Mouse (Mus musculus) T-helper 2 cell (primary cell): ENCODE results near the gene Ube3c.

ENCODE experiments used
- in situ Hi-C: fragments of 300-600 bp; cut with MboI, MseI; formaldehyde crosslinking; loops from one replicate; pipeline ENCODE4 v1.15.1; 2025; ENCODE audit warnings: high pct_unique_total_duplicates

Ube3c gene

GRCm38 (mm10) chr5:29674305-29674704, 105.3 kb downstream of the Ube3c start:
- in situ Hi-C loops, result no loop called here

GRCm38 (mm10) chr5:29676445-29676844, 107.4 kb downstream of the Ube3c start:
- in situ Hi-C loops, result no loop called here

- in situ Hi-C loops, result loop anchor here (10.0 kb wide), 1 partner anchor 290 kb away; no protein-coding TSS in a partner anchor
These were observed 116.0 kb downstream of the Ube3c start for GRCm38 (mm10) chr5:29685085-29685484.

- in situ Hi-C loops, result loop anchor here (10.0 kb wide), 1 partner anchor 293 kb away; no protein-coding TSS in a partner anchor
These were observed 118.6 kb downstream of the Ube3c start for GRCm38 (mm10) chr5:29687671-29688070.

GRCm38 (mm10) chr5:29688352-29688751, 119.3 kb downstream of the Ube3c start:
- in situ Hi-C loops, result loop anchor here (10.0 kb wide), 1 partner anchor 294 kb away; no protein-coding TSS in a partner anchor

- in situ Hi-C loops, result no loop called here
These were observed 129.5 kb downstream of the Ube3c start for GRCm38 (mm10) chr5:29698493-29698892.

- in situ Hi-C loops, result loop anchor here (10.0 kb wide), 1 partner anchor 295 kb away; no protein-coding TSS in a partner anchor
These were observed 130.6 kb downstream of the Ube3c start for GRCm38 (mm10) chr5:29699520-29700202.

- in situ Hi-C loops, result loop anchor here (10.0 kb wide), 1 partner anchor 302 kb away; no protein-coding TSS in a partner anchor
These were observed 138.2 kb downstream of the Ube3c start for GRCm38 (mm10) chr5:29707241-29707640.

GRCm38 (mm10) chr5:29708258-29708657, 139.2 kb downstream of the Ube3c start:
- in situ Hi-C loops, result loop anchor here (10.0 kb wide), 1 partner anchor 303 kb away; no protein-coding TSS in a partner anchor

GRCm38 (mm10) chr5:29711631-29712030, 142.6 kb downstream of the Ube3c start:
- in situ Hi-C loops, result no loop called here

- in situ Hi-C loops, result no loop called here
These were observed 143.9 kb downstream of the Ube3c start for GRCm38 (mm10) chr5:29712906-29713305.

- in situ Hi-C loops, result no loop called here
These were observed 152.1 kb downstream of the Ube3c start for GRCm38 (mm10) chr5:29721159-29721558.

- in situ Hi-C loops, result no loop called here
These were observed 156.3 kb downstream of the Ube3c start for GRCm38 (mm10) chr5:29725369-29725768.
